Mouse (Mus musculus): Measurements from ENCODE around the gene Iqschfp.

DNA sequence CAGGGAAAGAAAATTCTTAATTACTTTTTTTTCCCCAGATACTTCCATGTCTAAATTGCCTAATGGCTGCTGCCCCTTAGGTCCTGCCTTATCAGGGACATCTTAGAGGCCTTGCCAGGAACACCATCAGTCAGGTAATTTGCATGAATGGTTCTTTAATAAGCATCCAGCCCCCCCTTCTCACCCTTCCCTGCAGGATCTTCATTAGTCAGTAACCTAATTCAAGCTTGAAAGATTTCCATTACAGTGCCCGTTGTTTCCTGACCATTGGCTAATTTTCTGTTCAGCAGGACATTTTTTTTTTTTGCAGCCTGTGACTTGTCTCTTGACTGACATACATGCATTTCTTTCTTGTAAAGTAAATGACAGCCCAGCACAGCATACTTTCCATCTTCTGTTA, 123.8 kb downstream of the Iqschfp start:
- no peak for TF ChIP-seq CTCF (IDR thresholded peaks at IDR 0.05; ENCODE audit: control insufficient read depth, insufficient read depth, insufficient replicate concordance, low read depth, low read length)
- TF ChIP-seq POLR2A (IDR thresholded peaks at IDR 0.05; ENCODE audit: control insufficient read depth, low read depth, low read length): no peak
